Mouse (Mus musculus) ES-E14 (cell line): ENCODE measurements around the gene Cntn5. TPM values are rescaled to one million over a fixed set of nuclear protein-coding genes. Genes with fewer than 3 reads are reported as not detected.
A peak's percentile ranks its signal among the peaks of the same experiment; 100 is the strongest.

Experiments
- DNase-seq: peaks from one replicate; pipeline ENCODE4 v3.0.0-alpha.2; 2013; ENCODE audit warnings: low read depth, low spot score
- H3K27ac ChIP-seq: 2 replicates; pipeline ENCODE4 v1.5.1; 2012; ENCODE audit warnings: low read depth, mild to moderate bottlenecking, low read length, moderate library complexity, mixed read lengths; ENCODE audit not compliant: poor library complexity, insufficient read depth, severe bottlenecking
- H3K36me3 ChIP-seq: 2 replicates; pipeline ENCODE4 v1.6.1; 2012; ENCODE audit warnings: mild to moderate bottlenecking, low read length, moderate library complexity, mixed read lengths; ENCODE audit not compliant: control insufficient read depth, poor library complexity, insufficient read depth, severe bottlenecking
- H3K4me1 ChIP-seq, 2 experiments: fragments of 150-350 bp in 1 of 2; sonication (generic) in 1 of 2; 2 replicates each; pipeline ENCODE4 v1.6.1; 2012; ENCODE audit warnings: low read length in 2 of 2, mild to moderate bottlenecking in 1 of 2, mixed read lengths in 1 of 2; ENCODE audit not compliant: control insufficient read depth in 2 of 2, insufficient read depth in 2 of 2, poor library complexity in 1 of 2
- H3K4me3 ChIP-seq, 2 experiments: fragments of 150-350 bp in 1 of 2; sonication (generic) in 1 of 2; 2 replicates each; pipeline ENCODE4 v1.5.1; 2012; ENCODE audit warnings: low read length in 2 of 2, low read depth in 1 of 2, mild to moderate bottlenecking in 1 of 2, mixed read lengths in 1 of 2; ENCODE audit not compliant: insufficient read depth in 1 of 2, poor library complexity in 1 of 2, severe bottlenecking in 1 of 2
- H3K9ac ChIP-seq: 2 replicates; pipeline ENCODE4 v1.6.1; 2012; ENCODE audit warnings: low read depth, mild to moderate bottlenecking, low read length, mixed read lengths; ENCODE audit not compliant: poor library complexity, insufficient read depth, severe bottlenecking
- H3K9me3 ChIP-seq: fragments of 150-350 bp; sonication (generic); 2 replicates; pipeline ENCODE4 v1.6.1; 2012; ENCODE audit warnings: low read depth, mild to moderate bottlenecking, low read length; ENCODE audit not compliant: control insufficient read depth, insufficient read depth
- CHD2 ChIP-seq: IDR thresholded peaks from 2 replicates; pipeline ENCODE4 v1.6.1; 2014; ENCODE audit warnings: mild to moderate bottlenecking, low read depth, low read length, inconsistent platforms
- HCFC1 ChIP-seq: IDR thresholded peaks from 2 replicates; pipeline ENCODE4 v1.6.1; 2012; ENCODE audit warnings: low read length, inconsistent platforms, borderline replicate concordance; ENCODE audit not compliant: insufficient read depth
- MAFK ChIP-seq: IDR thresholded peaks from 2 replicates; pipeline ENCODE4 v1.6.1; 2014; ENCODE audit warnings: mild to moderate bottlenecking, low read depth, low read length, inconsistent platforms; ENCODE audit not compliant: insufficient read depth
- ZC3H11A ChIP-seq: IDR thresholded peaks from 2 replicates; pipeline ENCODE4 v1.6.1; 2012; ENCODE audit warnings: low read depth, mild to moderate bottlenecking, inconsistent platforms, low read length, borderline replicate concordance
- ZNF384 ChIP-seq: IDR thresholded peaks from 2 replicates; pipeline ENCODE4 v1.6.1; 2012; ENCODE audit warnings: low read depth, low read length, inconsistent platforms
- in situ Hi-C, 2 experiments: fragments of 600-800 bp; cut with MboI; formaldehyde crosslinking; loops; one replicate each; pipeline ENCODE4 v1.15.1; 2025; ENCODE audit warnings: low sequenced_read_pairs in 2 of 2, inconsistent platforms in 1 of 2; ENCODE audit not compliant: unreplicated experiment in 2 of 2
- total RNA-seq: library from RNA; depleted of rRNA; stranded (reverse); fragments of 300-350 nt; gene quantifications from 2 replicates; pipeline ENCODE4 v1.2.3, GENCODE M21; 2012

The Cntn5 gene
- total RNA-seq, 1 experiment: not detected

DNA sequence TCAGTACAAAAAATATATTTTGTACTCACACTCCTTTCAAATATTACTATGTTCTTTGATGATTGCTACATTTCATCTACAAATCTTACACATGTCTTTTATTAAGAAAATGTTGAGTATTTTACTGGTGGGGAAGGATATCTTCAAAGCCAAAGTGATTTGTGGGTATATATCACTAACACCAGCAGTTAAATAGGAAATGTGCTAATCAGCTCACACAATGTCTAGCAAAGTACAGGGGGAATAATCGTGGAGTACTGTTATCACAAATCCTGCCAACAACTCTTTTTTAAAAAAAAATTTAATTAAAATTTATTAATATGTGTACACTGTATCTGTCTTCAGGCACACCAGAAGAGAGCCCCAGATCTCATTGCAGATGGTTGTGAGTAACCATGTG lies 520.1 kb downstream of the Cntn5 start:
- H3K36me3 ChIP-seq: no peaks in the 10 kb centered on the region
- no peak overlapping the region for H3K9ac ChIP-seq
- no peaks in the 10 kb centered on the region for H3K9me3 ChIP-seq
- H3K4me1 ChIP-seq: no peaks in the 10 kb centered on the region
- DNase-seq: no peak
- H3K4me3 ChIP-seq: no peak overlapping the region
- TF ChIP-seq HCFC1: no peak
- no peak for TF ChIP-seq ZC3H11A
- TF ChIP-seq MAFK: no peak
- no peak for TF ChIP-seq CHD2
- TF ChIP-seq ZNF384: no peak
- in situ Hi-C loops: no loop called here
- H3K27ac ChIP-seq: no peak overlapping the region

DNA sequence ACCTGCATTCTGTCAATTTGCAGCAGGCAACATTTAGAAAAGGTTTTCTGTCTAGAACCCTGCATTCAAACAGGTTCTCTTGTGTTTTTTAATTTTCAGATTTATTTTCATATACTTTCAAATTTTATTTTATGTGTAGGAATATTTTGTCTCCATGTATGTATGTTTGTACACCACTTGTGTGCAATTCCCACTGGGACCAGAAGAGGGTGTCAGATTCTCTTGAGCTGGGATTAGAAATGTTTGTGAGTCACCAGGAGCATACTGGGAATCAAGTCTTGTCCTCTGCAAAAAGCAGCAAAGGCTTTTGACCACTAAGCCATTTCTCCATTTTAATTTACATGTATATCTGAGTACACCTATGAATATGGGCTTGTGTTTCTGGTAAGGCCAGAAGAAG lies 521.4 kb downstream of the Cntn5 start:
- no peaks in the 10 kb centered on the region for H3K4me1 ChIP-seq
- TF ChIP-seq ZC3H11A (peak; percentile 43; the same call in 1 of the 2 replicates), CHD2 (no peak), HCFC1 (no peak)
- no peaks in the 10 kb centered on the region for H3K36me3 ChIP-seq
- in situ Hi-C loops: no loop called here
- H3K27ac ChIP-seq: no peak overlapping the region
- peak; percentile 26 for DNase-seq
- H3K9me3 ChIP-seq: no peaks in the 10 kb centered on the region
- no peak overlapping the region for H3K4me3 ChIP-seq
- no peak overlapping the region for H3K9ac ChIP-seq

DNA sequence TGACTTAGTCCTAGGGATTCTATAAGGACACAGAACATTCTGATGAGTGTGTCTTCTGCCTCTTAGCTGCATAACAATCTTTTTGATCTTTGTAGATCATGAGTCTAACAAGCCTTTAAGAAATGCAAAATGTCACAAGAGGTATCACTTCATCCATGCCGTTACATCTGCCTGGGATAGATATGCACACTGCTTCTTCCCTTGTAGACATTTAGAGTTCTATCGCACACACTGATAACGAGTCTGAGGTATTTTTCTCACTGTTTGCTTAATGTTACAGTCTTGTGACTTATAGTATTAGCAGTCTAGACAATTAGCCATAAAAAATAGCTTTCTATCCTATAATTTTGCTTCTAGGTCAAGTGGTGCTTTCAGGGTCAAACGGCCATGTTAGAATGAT lies 522.9 kb downstream of the Cntn5 start:
- no peak for TF ChIP-seq ZC3H11A
- TF ChIP-seq MAFK: no peak
- no peak for TF ChIP-seq HCFC1
- H3K36me3 ChIP-seq: no peaks in the 10 kb centered on the region
- H3K9me3 ChIP-seq: no peaks in the 10 kb centered on the region
- in situ Hi-C loops: no loop called here
- no peak overlapping the region for H3K4me3 ChIP-seq
- DNase-seq: no peak
- no peak overlapping the region for H3K9ac ChIP-seq
- H3K4me1 ChIP-seq: no peaks in the 10 kb centered on the region
- H3K27ac ChIP-seq: no peak overlapping the region

DNA sequence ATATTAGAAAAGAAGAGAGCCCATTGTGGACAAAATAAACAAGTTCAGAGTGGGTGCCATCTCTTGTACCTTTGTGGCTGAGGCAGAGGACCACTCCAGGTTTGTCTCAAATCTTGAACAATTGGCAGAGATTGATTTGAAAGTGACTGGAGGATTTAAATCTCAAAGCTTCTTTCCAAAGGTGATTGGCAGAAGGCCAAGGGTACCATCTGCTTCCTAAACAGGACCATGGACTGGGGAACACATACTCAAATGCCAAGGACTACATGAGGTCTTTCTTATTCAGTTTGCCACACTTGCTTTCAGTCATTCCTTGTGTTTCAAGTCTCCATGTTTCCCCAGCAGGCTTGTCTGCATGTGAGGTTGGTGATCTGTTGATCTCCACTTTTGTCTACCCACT lies 528.3 kb downstream of the Cntn5 start:
- H3K36me3 ChIP-seq: no peaks in the 10 kb centered on the region
- TF ChIP-seq HCFC1: no peak
- TF ChIP-seq ZC3H11A: no peak
- no peaks in the 10 kb centered on the region for H3K4me1 ChIP-seq
- H3K4me3 ChIP-seq: no peak overlapping the region
- H3K27ac ChIP-seq: no peak overlapping the region
- H3K9ac ChIP-seq: no peak overlapping the region
- H3K9me3 ChIP-seq: no peaks in the 10 kb centered on the region
- in situ Hi-C loops: no loop called here
- DNase-seq: no peak

DNA sequence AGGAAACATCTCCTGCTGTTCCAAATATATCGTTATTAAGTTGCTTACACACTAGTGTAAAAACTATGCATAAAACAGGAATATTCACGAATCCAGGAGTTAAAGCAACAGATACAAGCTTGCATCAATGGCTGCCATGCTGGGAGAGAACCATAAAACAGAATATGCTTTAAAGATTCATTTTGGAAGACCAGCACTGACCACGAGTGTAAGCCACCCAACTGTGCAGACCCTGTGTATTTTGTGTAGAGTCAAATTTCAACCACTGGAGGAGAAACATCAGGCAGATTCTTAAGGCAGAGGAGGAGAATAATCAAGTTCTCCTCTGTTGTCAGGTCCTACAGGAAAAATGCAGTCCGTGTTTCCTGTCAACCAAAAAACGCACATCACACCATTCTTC lies 535.6 kb downstream of the Cntn5 start:
- Histone ChIP-seq H3K27ac (no peak overlapping the region), H3K4me1 (no peaks in the 10 kb centered on the region), H3K9me3 (no peaks in the 10 kb centered on the region), H3K4me3 (no peak overlapping the region), H3K9ac (no peak overlapping the region), H3K36me3 (no peaks in the 10 kb centered on the region)
- in situ Hi-C loops: no loop called here
- TF ChIP-seq ZNF384 (no peak), ZC3H11A (no peak), CHD2 (no peak), HCFC1 (no peak), MAFK (no peak)
- DNase-seq: no peak
